Mouse (Mus musculus) myocyte (in vitro differentiated cells): Measurements from ENCODE around the gene Cxcl13.

Experiments
- E2F4 ChIP-seq: IDR thresholded peaks from one replicate; pipeline ENCODE4 v1.6.1; 2011; ENCODE audit warnings: mild to moderate bottlenecking, control low read depth, moderate library complexity; ENCODE audit not compliant: insufficient read depth
- MYOD1 ChIP-seq, 3 experiments: IDR thresholded peaks; one replicate each; pipeline ENCODE4 v1.6.1; 2011; ENCODE audit warnings: control low read depth in 2 of 3, low read depth in 2 of 3, mild to moderate bottlenecking in 2 of 3, moderate library complexity in 1 of 3; ENCODE audit not compliant: insufficient read length in 2 of 3, control insufficient read depth in 1 of 3
- POLR2A ChIP-seq: IDR thresholded peaks from one replicate; pipeline ENCODE4 v1.6.1; 2011; ENCODE audit warnings: low read depth, mild to moderate bottlenecking, control low read depth, moderate library complexity; ENCODE audit not compliant: insufficient read length
- POLR2AphosphoS2 ChIP-seq: IDR thresholded peaks from one replicate; pipeline ENCODE4 v1.6.1; 2011; ENCODE audit warnings: low read depth, control low read depth; ENCODE audit not compliant: insufficient read length
- USF1 ChIP-seq: IDR thresholded peaks from one replicate; pipeline ENCODE4 v1.6.1; 2011; ENCODE audit warnings: low read depth, mild to moderate bottlenecking, control low read depth, moderate library complexity

DNA sequence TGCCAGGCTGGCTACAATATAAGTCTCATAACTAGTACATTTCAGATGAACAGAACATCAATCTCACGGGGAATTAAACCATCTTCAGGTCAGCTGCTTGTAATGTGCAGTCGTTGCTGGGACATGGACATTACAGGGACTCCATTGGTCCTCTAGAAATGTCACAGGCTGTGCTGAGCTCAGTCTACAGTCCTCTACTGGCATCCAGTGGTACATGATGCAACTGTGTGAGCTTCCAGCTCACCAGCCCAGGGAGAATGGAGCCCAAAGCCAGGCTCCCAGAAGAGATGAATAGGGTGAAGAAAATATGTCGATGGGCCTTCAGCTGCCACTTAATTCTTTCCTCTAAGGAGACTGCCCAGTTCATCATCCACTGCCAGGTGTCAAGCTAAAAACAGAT lies 15.5 kb downstream of the Cxcl13 start:
- no peak for TF ChIP-seq E2F4
- no peak for TF ChIP-seq MYOD1 (IDR thresholded peaks at IDR 0.05; ENCODE audit: control insufficient read depth in 1 of 3, insufficient read length in 2 of 3, low read depth in 2 of 3)
- no peak for TF ChIP-seq POLR2A
- no peak for TF ChIP-seq USF1
- TF ChIP-seq POLR2AphosphoS2 = no peak
